Mouse (Mus musculus): Measurements from ENCODE around the gene Kcnk2. TPM values are rescaled to one million over a fixed set of nuclear protein-coding genes. Genes with fewer than 3 reads are reported as not detected.

Gene Kcnk2
- polyA plus RNA-seq, 1 experiment from 2014 or later = not detected

- 72% methylated on average over 10 of the region's 10 CpGs for WGBS (ENCODE audit: insufficient replicate concordance)
- H3K9me3 ChIP-seq (ENCODE audit: low read length) = no peaks in the 10 kb centered on the region
- no peaks in the 10 kb centered on the region for H3K27me3 ChIP-seq (ENCODE audit: insufficient read depth, low read length)
- H3K4me3 ChIP-seq (ENCODE audit: low read depth, low read length) = no peak overlapping the region
- H3K9ac ChIP-seq (replicated peaks) = no peak overlapping the region
- H3K36me3 ChIP-seq (replicated peaks; ENCODE audit: insufficient read depth, low read length) = no peaks in the 10 kb centered on the region
- TF ChIP-seq CTCF (IDR thresholded peaks at IDR 0.05; ENCODE audit: low read depth) = no peak
- TF ChIP-seq EP300 (IDR thresholded peaks at IDR 0.05; ENCODE audit: low read depth) = no peak
- no peaks in the 10 kb centered on the region for H3K4me1 ChIP-seq (ENCODE audit: insufficient read depth)
- DNase-seq (no peak), ATAC-seq (no peak)
- H3K4me2 ChIP-seq (ENCODE audit: low read depth, low read length) = no peak overlapping the region
- H3K27ac ChIP-seq (ENCODE audit: low read depth) = no peak overlapping the region
Measured at GRCm38 (mm10) chr1:189429566-189429965, 27.5 kb upstream of the Kcnk2 start.

GRCm38 (mm10) chr1:189426252-189426651 lies 24.2 kb upstream of the Kcnk2 start:
- H3K4me2 ChIP-seq (ENCODE audit: low read depth, low read length) = no peak overlapping the region
- 83% methylated on average over 11 of the region's 11 CpGs for WGBS (ENCODE audit: insufficient replicate concordance)
- no peak overlapping the region for H3K4me3 ChIP-seq (ENCODE audit: low read depth, low read length)
- DNase-seq (no peak), ATAC-seq (no peak)
- no peak overlapping the region for H3K9ac ChIP-seq (replicated peaks)
- TF ChIP-seq CTCF (IDR thresholded peaks at IDR 0.05; ENCODE audit: low read depth) (no peak), EP300 (IDR thresholded peaks at IDR 0.05; ENCODE audit: low read depth) (no peak)
- no peaks in the 10 kb centered on the region for H3K36me3 ChIP-seq (replicated peaks; ENCODE audit: insufficient read depth, low read length)
- H3K27me3 ChIP-seq (ENCODE audit: insufficient read depth, low read length) = no peaks in the 10 kb centered on the region
- no peaks in the 10 kb centered on the region for H3K9me3 ChIP-seq (ENCODE audit: low read length)
- H3K27ac ChIP-seq (ENCODE audit: low read depth) = no peak overlapping the region
- no peaks in the 10 kb centered on the region for H3K4me1 ChIP-seq (ENCODE audit: insufficient read depth)

- Histone ChIP-seq H3K9ac (replicated peaks) (no peak overlapping the region), H3K9me3 (ENCODE audit: low read length) (no peaks in the 10 kb centered on the region), H3K27me3 (ENCODE audit: insufficient read depth, low read length) (no peaks in the 10 kb centered on the region), H3K27ac (ENCODE audit: low read depth) (no peak overlapping the region), H3K4me3 (ENCODE audit: low read depth, low read length) (no peak overlapping the region), H3K36me3 (replicated peaks; ENCODE audit: insufficient read depth, low read length) (no peaks in the 10 kb centered on the region), H3K4me2 (ENCODE audit: low read depth, low read length) (no peak overlapping the region), H3K4me1 (ENCODE audit: insufficient read depth) (no peaks in the 10 kb centered on the region)
- WGBS (ENCODE audit: insufficient replicate concordance) = 42% methylated on average over 1 of the region's 1 CpGs
- no peak for ATAC-seq
- no peak for DNase-seq
- TF ChIP-seq CTCF (IDR thresholded peaks at IDR 0.05; ENCODE audit: low read depth) = no peak
- no peak for TF ChIP-seq EP300 (IDR thresholded peaks at IDR 0.05; ENCODE audit: low read depth)
Measured at GRCm38 (mm10) chr1:189419914-189420313, 17.8 kb upstream of the Kcnk2 start.

- no peak for TF ChIP-seq EP300 (IDR thresholded peaks at IDR 0.05; ENCODE audit: low read depth)
- TF ChIP-seq CTCF (IDR thresholded peaks at IDR 0.05; ENCODE audit: low read depth) = no peak
- Histone ChIP-seq H3K27ac (ENCODE audit: low read depth) (no peak overlapping the region), H3K27me3 (ENCODE audit: insufficient read depth, low read length) (no peaks in the 10 kb centered on the region), H3K9ac (replicated peaks) (no peak overlapping the region), H3K4me2 (ENCODE audit: low read depth, low read length) (no peak overlapping the region), H3K4me3 (ENCODE audit: low read depth, low read length) (no peak overlapping the region), H3K9me3 (ENCODE audit: low read length) (no peaks in the 10 kb centered on the region), H3K36me3 (replicated peaks; ENCODE audit: insufficient read depth, low read length) (no peaks in the 10 kb centered on the region), H3K4me1 (ENCODE audit: insufficient read depth) (no peaks in the 10 kb centered on the region)
- ATAC-seq (no peak), DNase-seq (no peak)
- 77% methylated on average over 6 of the region's 6 CpGs for WGBS (ENCODE audit: insufficient replicate concordance)
Measured at GRCm38 (mm10) chr1:189409906-189410305, 7.8 kb upstream of the Kcnk2 start.

GRCm38 (mm10) chr1:189405221-189405620 lies 3.1 kb upstream of the Kcnk2 start:
- H3K27me3 ChIP-seq (ENCODE audit: insufficient read depth, low read length) = no peaks in the 10 kb centered on the region
- ATAC-seq (no peak), DNase-seq (no peak)
- no peak for TF ChIP-seq CTCF (IDR thresholded peaks at IDR 0.05; ENCODE audit: low read depth)
- no peak for TF ChIP-seq EP300 (IDR thresholded peaks at IDR 0.05; ENCODE audit: low read depth)
- no peak overlapping the region for H3K4me3 ChIP-seq (ENCODE audit: low read depth, low read length)
- no peaks in the 10 kb centered on the region for H3K9me3 ChIP-seq (ENCODE audit: low read length)
- WGBS (ENCODE audit: insufficient replicate concordance) = 67% methylated on average over 10 of the region's 10 CpGs
- no peaks in the 10 kb centered on the region for H3K36me3 ChIP-seq (replicated peaks; ENCODE audit: insufficient read depth, low read length)
- no peaks in the 10 kb centered on the region for H3K4me1 ChIP-seq (ENCODE audit: insufficient read depth)
- H3K9ac ChIP-seq (replicated peaks) = no peak overlapping the region
- H3K4me2 ChIP-seq (ENCODE audit: low read depth, low read length) = no peak overlapping the region
- H3K27ac ChIP-seq (ENCODE audit: low read depth) = no peak overlapping the region

GRCm38 (mm10) chr1:189403546-189403945 lies 1.5 kb upstream of the Kcnk2 start:
- Histone ChIP-seq H3K9ac (replicated peaks) (no peak overlapping the region), H3K27me3 (ENCODE audit: insufficient read depth, low read length) (no peaks in the 10 kb centered on the region), H3K4me1 (ENCODE audit: insufficient read depth) (no peaks in the 10 kb centered on the region), H3K4me2 (ENCODE audit: low read depth, low read length) (no peak overlapping the region), H3K27ac (ENCODE audit: low read depth) (no peak overlapping the region), H3K9me3 (ENCODE audit: low read length) (no peaks in the 10 kb centered on the region), H3K4me3 (ENCODE audit: low read depth, low read length) (no peak overlapping the region), H3K36me3 (replicated peaks; ENCODE audit: insufficient read depth, low read length) (no peaks in the 10 kb centered on the region)
- no peak for TF ChIP-seq CTCF (IDR thresholded peaks at IDR 0.05; ENCODE audit: low read depth)
- no peak for TF ChIP-seq EP300 (IDR thresholded peaks at IDR 0.05; ENCODE audit: low read depth)
- ATAC-seq (no peak), DNase-seq (no peak)
- 50% methylated on average over 6 of the region's 6 CpGs for WGBS (ENCODE audit: insufficient replicate concordance)

- ATAC-seq = no peak
Measured at GRCm38 (mm10) chr1:189403139-189403538, 1.1 kb upstream of the Kcnk2 start.

More at GRCm38 (mm10) chr1:189403139-189403538, 1.1 kb upstream of the Kcnk2 start:
- no peaks in the 10 kb centered on the region for H3K36me3 ChIP-seq (replicated peaks; ENCODE audit: insufficient read depth, low read length)
- no peaks in the 10 kb centered on the region for H3K4me1 ChIP-seq (ENCODE audit: insufficient read depth)
- no peak overlapping the region for H3K4me3 ChIP-seq (ENCODE audit: low read depth, low read length)
- H3K27ac ChIP-seq (ENCODE audit: low read depth) = no peak overlapping the region
- H3K9me3 ChIP-seq (ENCODE audit: low read length) = no peaks in the 10 kb centered on the region
- no peak overlapping the region for H3K9ac ChIP-seq (replicated peaks)
- H3K4me2 ChIP-seq (ENCODE audit: low read depth, low read length) = no peak overlapping the region
- WGBS (ENCODE audit: insufficient replicate concordance) = 66% methylated on average over 4 of the region's 4 CpGs
- TF ChIP-seq CTCF (IDR thresholded peaks at IDR 0.05; ENCODE audit: low read depth) = no peak
- TF ChIP-seq EP300 (IDR thresholded peaks at IDR 0.05; ENCODE audit: low read depth) = no peak
- no peak for DNase-seq
- no peaks in the 10 kb centered on the region for H3K27me3 ChIP-seq (ENCODE audit: insufficient read depth, low read length)

Data from liver, postnatal 0 days (tissue).